Mouse (Mus musculus): ENCODE results near the gene A630023A22Rik. TPM values are rescaled to one million over a fixed set of nuclear protein-coding genes. Genes with fewer than 3 reads are reported as not detected.
A peak's percentile ranks its signal among the peaks of the same experiment; 100 is the strongest.

The A630023A22Rik gene
- polyA plus RNA-seq, 1 experiment from 2014 or later = not detected

GRCm38 (mm10) chr14:34107594-34107993 is 5.0 kb upstream of the A630023A22Rik start:
- Histone ChIP-seq H3K27ac (replicated peaks) (no peak overlapping the region), H3K9me3 (replicated peaks) (no peaks in the 10 kb centered on the region)

GRCm38 (mm10) chr14:34106389-34107062 is 4.0 kb upstream of the A630023A22Rik start:
- DNase-seq (ENCODE audit: low spot score) = peak; percentile 20
- no peaks in the 10 kb centered on the region for H3K36me3 ChIP-seq
- WGBS = 63% methylated on average over 11 of the region's 12 CpGs

More at GRCm38 (mm10) chr14:34107594-34107993, 5.0 kb upstream of the A630023A22Rik start:
- WGBS = 92% methylated on average over 4 of the region's 4 CpGs
- DNase-seq (ENCODE audit: low spot score) = no peak
- Histone ChIP-seq H3K4me3 (no peak overlapping the region), H3K36me3 (no peaks in the 10 kb centered on the region), H3K27me3 (ENCODE audit: low read depth, poor library complexity, severe bottlenecking) (no peaks in the 10 kb centered on the region), H3K4me1 (0 out of 2 replicates have a peak, but pooled peaks cover 3% of the 10 kb centered on the region)

GRCm38 (mm10) chr14:34104892-34105291 is 2.3 kb upstream of the A630023A22Rik start:
- 0 out of 2 replicates have a peak, but pooled peaks cover 3% of the 10 kb centered on the region for H3K4me1 ChIP-seq
- no peak overlapping the region for H3K27ac ChIP-seq (replicated peaks)
- peak; percentile 63 for DNase-seq (ENCODE audit: low spot score)
- no peak overlapping the region for H3K4me3 ChIP-seq
- H3K27me3 ChIP-seq (ENCODE audit: low read depth, poor library complexity, severe bottlenecking) = no peaks in the 10 kb centered on the region
- no peaks in the 10 kb centered on the region for H3K9me3 ChIP-seq (replicated peaks)
- WGBS = 31% methylated on average over 8 of the region's 8 CpGs
- H3K36me3 ChIP-seq = no peaks in the 10 kb centered on the region

More at GRCm38 (mm10) chr14:34106389-34107062, 4.0 kb upstream of the A630023A22Rik start:
- Histone ChIP-seq H3K27ac (replicated peaks) (no peak overlapping the region), H3K9me3 (replicated peaks) (no peaks in the 10 kb centered on the region), H3K4me3 (no peak overlapping the region), H3K4me1 (0 out of 2 replicates have a peak, but pooled peaks cover 3% of the 10 kb centered on the region), H3K27me3 (ENCODE audit: low read depth, poor library complexity, severe bottlenecking) (no peaks in the 10 kb centered on the region)

GRCm38 (mm10) chr14:34103855-34104254 is 1.3 kb upstream of the A630023A22Rik start:
- Histone ChIP-seq H3K27ac (replicated peaks) (no peak overlapping the region), H3K9me3 (replicated peaks) (no peaks in the 10 kb centered on the region), H3K4me1 (0 out of 2 replicates have a peak, but pooled peaks cover 3% of the 10 kb centered on the region), H3K27me3 (ENCODE audit: low read depth, poor library complexity, severe bottlenecking) (no peaks in the 10 kb centered on the region), H3K4me3 (no peak overlapping the region), H3K36me3 (no peaks in the 10 kb centered on the region)
- no peak for DNase-seq (ENCODE audit: low spot score)
- 85% methylated on average over 3 of the region's 3 CpGs for WGBS

- no peak for DNase-seq (ENCODE audit: low spot score)
- H3K27ac ChIP-seq (replicated peaks) = no peak overlapping the region
- H3K27me3 ChIP-seq (ENCODE audit: low read depth, poor library complexity, severe bottlenecking) = no peaks in the 10 kb centered on the region
- no peak overlapping the region for H3K4me3 ChIP-seq
- no peaks in the 10 kb centered on the region for H3K4me1 ChIP-seq
- 84% methylated on average over 5 of the region's 5 CpGs for WGBS
- no peaks in the 10 kb centered on the region for H3K36me3 ChIP-seq
- no peaks in the 10 kb centered on the region for H3K9me3 ChIP-seq (replicated peaks)
Observed at GRCm38 (mm10) chr14:34096161-34096560, 6.4 kb downstream of the A630023A22Rik start.

GRCm38 (mm10) chr14:34092856-34093255 is 9.7 kb downstream of the A630023A22Rik start:
- DNase-seq (ENCODE audit: low spot score) = no peak
- Histone ChIP-seq H3K27me3 (ENCODE audit: low read depth, poor library complexity, severe bottlenecking) (no peaks in the 10 kb centered on the region), H3K9me3 (replicated peaks) (no peaks in the 10 kb centered on the region), H3K4me3 (no peak overlapping the region), H3K27ac (replicated peaks) (no peak overlapping the region), H3K4me1 (no peaks in the 10 kb centered on the region), H3K36me3 (no peaks in the 10 kb centered on the region)
- WGBS = 83% methylated on average over 1 of the region's 1 CpGs

- DNase-seq (ENCODE audit: low spot score) = no peak
- Histone ChIP-seq H3K27me3 (ENCODE audit: low read depth, poor library complexity, severe bottlenecking) (no peaks in the 10 kb centered on the region), H3K27ac (replicated peaks) (no peak overlapping the region), H3K4me1 (no peaks in the 10 kb centered on the region), H3K36me3 (no peaks in the 10 kb centered on the region), H3K4me3 (no peak overlapping the region), H3K9me3 (replicated peaks) (no peaks in the 10 kb centered on the region)
- WGBS = 85% methylated on average over 5 of the region's 5 CpGs
Observed at GRCm38 (mm10) chr14:34091475-34091874, 11.1 kb downstream of the A630023A22Rik start.

- H3K27ac ChIP-seq (replicated peaks) = no peak overlapping the region
- 89% methylated on average over 8 of the region's 8 CpGs for WGBS
- DNase-seq (ENCODE audit: low spot score) = no peak
- H3K27me3 ChIP-seq (ENCODE audit: low read depth, poor library complexity, severe bottlenecking) = no peaks in the 10 kb centered on the region
- H3K9me3 ChIP-seq (replicated peaks) = no peaks in the 10 kb centered on the region
- H3K4me3 ChIP-seq = no peak overlapping the region
- H3K36me3 ChIP-seq = no peaks in the 10 kb centered on the region
- H3K4me1 ChIP-seq = no peaks in the 10 kb centered on the region
Observed at GRCm38 (mm10) chr14:34089796-34090195, 12.8 kb downstream of the A630023A22Rik start.

- Histone ChIP-seq H3K9me3 (replicated peaks) (no peaks in the 10 kb centered on the region), H3K4me3 (no peak overlapping the region), H3K27ac (replicated peaks) (no peak overlapping the region), H3K27me3 (ENCODE audit: low read depth, poor library complexity, severe bottlenecking) (no peaks in the 10 kb centered on the region), H3K4me1 (no peaks in the 10 kb centered on the region), H3K36me3 (no peaks in the 10 kb centered on the region)
- 91% methylated on average over 2 of the region's 2 CpGs for WGBS
- no peak for DNase-seq (ENCODE audit: low spot score)
Observed at GRCm38 (mm10) chr14:34087856-34088398, 14.6 kb downstream of the A630023A22Rik start.

- DNase-seq (ENCODE audit: low spot score) = no peak
- Histone ChIP-seq H3K27me3 (ENCODE audit: low read depth, poor library complexity, severe bottlenecking) (no peaks in the 10 kb centered on the region), H3K4me3 (no peak overlapping the region), H3K27ac (replicated peaks) (no peak overlapping the region), H3K36me3 (no peaks in the 10 kb centered on the region), H3K9me3 (replicated peaks) (no peaks in the 10 kb centered on the region), H3K4me1 (no peaks in the 10 kb centered on the region)
- WGBS = 75% methylated on average over 4 of the region's 4 CpGs
Observed at GRCm38 (mm10) chr14:34086806-34087205, 15.7 kb downstream of the A630023A22Rik start.

GRCm38 (mm10) chr14:34085731-34086130 is 16.8 kb downstream of the A630023A22Rik start, which contains the start of gene Anxa8:
TSS of gene Anxa8 (plus strand) at chr14:34085981.
- Histone ChIP-seq H3K27ac (replicated peaks) (no peak within 1 kb of the TSS), H3K27me3 (ENCODE audit: low read depth, poor library complexity, severe bottlenecking) (peaks cover 7% of the 10 kb centered on the region; the same call in 1 of the 2 replicates), H3K4me1 (no peaks in the 10 kb centered on the region), H3K36me3 (no peaks in the 10 kb centered on the region), H3K4me3 (no peak within 1 kb of the TSS), H3K9me3 (replicated peaks) (no peaks in the 10 kb centered on the region)
- DNase-seq (ENCODE audit: low spot score) = no peak
- 83% methylated on average over 4 of the region's 4 CpGs for WGBS

- WGBS = 7% methylated on average over 11 of the region's 11 CpGs
- Histone ChIP-seq H3K27me3 (ENCODE audit: low read depth, poor library complexity, severe bottlenecking) (peaks cover 7% of the 10 kb centered on the region; the same call in 1 of the 2 replicates), H3K4me3 (no peak overlapping the region), H3K27ac (replicated peaks) (no peak overlapping the region), H3K9me3 (replicated peaks) (no peaks in the 10 kb centered on the region), H3K4me1 (0 out of 2 replicates have a peak, but pooled peaks cover 2% of the 10 kb centered on the region), H3K36me3 (no peaks in the 10 kb centered on the region)
- peak; percentile 81 for DNase-seq (ENCODE audit: low spot score)
Observed at GRCm38 (mm10) chr14:34080321-34080997, 22.1 kb downstream of the A630023A22Rik start.

Measured in midbrain, embryonic 10.5 days (tissue).